Mouse (Mus musculus) forebrain, embryonic 13.5 days (tissue): ENCODE data around the gene Fam83d. TPM values are rescaled to one million over a fixed set of nuclear protein-coding genes. Genes with fewer than 3 reads are reported as not detected.
"Not testable (repeated sequence)": the region's sequence is repeated elsewhere in the genome, so short reads cannot be mapped to it uniquely, and the experiment has no call there.

Experiments used
- ATAC-seq: fragments of 200-750 bp; cut with Nextera tagmentation; 2 replicates; pipeline ENCODE4 v1.8.0; 2017
- H3K27ac ChIP-seq: fragments of 300-500 bp; sonication (generic); 2 replicates; pipeline ENCODE4 v1.5.1; 2015; ENCODE audit warnings: inconsistent platforms, mild to moderate bottlenecking, moderate library complexity
- H3K27me3 ChIP-seq: fragments of 300-500 bp; sonication (generic); 2 replicates; pipeline ENCODE4 v1.6.1; 2015; ENCODE audit warnings: mild to moderate bottlenecking, inconsistent platforms
- H3K36me3 ChIP-seq: fragments of 300-500 bp; sonication (generic); 2 replicates; pipeline ENCODE4 v1.6.1; 2015; ENCODE audit warnings: mild to moderate bottlenecking, inconsistent platforms; ENCODE audit not compliant: poor library complexity, severe bottlenecking
- H3K4me1 ChIP-seq: fragments of 300-500 bp; sonication (generic); 2 replicates; pipeline ENCODE4 v1.6.1; 2015; ENCODE audit warnings: inconsistent platforms
- H3K4me2 ChIP-seq: fragments of 300-500 bp; sonication (generic); 2 replicates; pipeline ENCODE4 v1.6.1; 2015; ENCODE audit warnings: inconsistent platforms, mild to moderate bottlenecking, moderate library complexity
- H3K4me3 ChIP-seq: fragments of 300-500 bp; sonication (generic); 2 replicates; pipeline ENCODE4 v1.5.1; 2015; ENCODE audit warnings: mild to moderate bottlenecking, inconsistent platforms
- H3K9ac ChIP-seq: fragments of 300-500 bp; sonication (generic); 2 replicates; pipeline ENCODE4 v1.6.1; 2015; ENCODE audit warnings: mild to moderate bottlenecking, inconsistent platforms
- H3K9me3 ChIP-seq: fragments of 300-500 bp; sonication (generic); replicated peaks from 2 replicates; pipeline ENCODE4 v1.6.1; 2016; ENCODE audit warnings: inconsistent platforms
- WGBS: fragments of 180-500 bp; shearing (Covaris S2); methylation state at CpG from one replicate; pipeline ENCODE4 v1.1.7; 2015; 5-methylcytosine and 5-hydroxymethylcytosine counted together
- polyA plus RNA-seq: library from polyadenylated mRNA; unstranded; fragments of >200 nt; fragmentation: Nextera tagmentation; extraction: Ambion mirVana; gene quantifications from 2 replicates; pipeline ENCODE4 v1.2.1, GENCODE M21; 2015

Fam83d gene
- polyA plus RNA-seq, 1 experiment from 2014 or later: 38.7 TPM

- 93% methylated on average over 4 of the region's 4 CpGs for WGBS
Measured at GRCm38 (mm10) chr2:158733136-158733535, 34.8 kb upstream of the Fam83d start.

GRCm38 (mm10) chr2:158733914-158734313 is 34.0 kb upstream of the Fam83d start:
- 93% methylated on average over 6 of the region's 6 CpGs for WGBS
- no peaks in the 10 kb centered on the region for H3K27me3 ChIP-seq
- no peaks in the 10 kb centered on the region for H3K9me3 ChIP-seq
- no peaks in the 10 kb centered on the region; the same call in 1 of the 2 replicates for H3K4me1 ChIP-seq
- no peak overlapping the region for H3K27ac ChIP-seq
- no peak overlapping the region for H3K9ac ChIP-seq
- H3K4me2 ChIP-seq: no peak overlapping the region
- no peak overlapping the region for H3K4me3 ChIP-seq
- ATAC-seq: no peak
- no peaks in the 10 kb centered on the region for H3K36me3 ChIP-seq

More at GRCm38 (mm10) chr2:158733136-158733535, 34.8 kb upstream of the Fam83d start:
- no peaks in the 10 kb centered on the region for H3K36me3 ChIP-seq
- no peak overlapping the region for H3K4me3 ChIP-seq
- ATAC-seq: no peak
- H3K27me3 ChIP-seq: no peaks in the 10 kb centered on the region
- no peak overlapping the region for H3K4me2 ChIP-seq
- no peaks in the 10 kb centered on the region for H3K4me1 ChIP-seq
- H3K9me3 ChIP-seq: no peaks in the 10 kb centered on the region
- H3K27ac ChIP-seq: no peak overlapping the region
- H3K9ac ChIP-seq: no peak overlapping the region

- H3K4me3 ChIP-seq: no peak overlapping the region
- no peak overlapping the region for H3K4me2 ChIP-seq
- H3K9ac ChIP-seq: no peak overlapping the region
- H3K4me1 ChIP-seq: no peaks in the 10 kb centered on the region; the same call in 1 of the 2 replicates
- H3K9me3 ChIP-seq: no peaks in the 10 kb centered on the region
- no peak overlapping the region for H3K27ac ChIP-seq
- H3K27me3 ChIP-seq: no peaks in the 10 kb centered on the region
- ATAC-seq: no peak
- WGBS: 80% methylated on average over 7 of the region's 7 CpGs
- H3K36me3 ChIP-seq: no peaks in the 10 kb centered on the region
Measured at GRCm38 (mm10) chr2:158734500-158735152, 33.3 kb upstream of the Fam83d start.

GRCm38 (mm10) chr2:158735340-158735739 is 32.6 kb upstream of the Fam83d start:
- no peaks in the 10 kb centered on the region for H3K9me3 ChIP-seq
- no peaks in the 10 kb centered on the region; the same call in 1 of the 2 replicates for H3K4me1 ChIP-seq
- no peaks in the 10 kb centered on the region for H3K36me3 ChIP-seq
- WGBS: 93% methylated on average over 8 of the region's 8 CpGs
- ATAC-seq: no peak
- H3K27me3 ChIP-seq: no peaks in the 10 kb centered on the region
- no peak overlapping the region for H3K4me3 ChIP-seq
- H3K27ac ChIP-seq: no peak overlapping the region
- H3K9ac ChIP-seq: no peak overlapping the region
- no peak overlapping the region for H3K4me2 ChIP-seq

- H3K4me3 ChIP-seq, H3K4me1 ChIP-seq, H3K36me3 ChIP-seq, H3K27ac ChIP-seq, H3K9me3 ChIP-seq, ATAC-seq, H3K9ac ChIP-seq, H3K4me2 ChIP-seq, H3K27me3 ChIP-seq: not testable (repeated sequence)
- WGBS: 90% methylated on average over 4 of the region's 4 CpGs
Measured at GRCm38 (mm10) chr2:158736247-158736646, 31.6 kb upstream of the Fam83d start.

GRCm38 (mm10) chr2:158738591-158738990 is 29.3 kb upstream of the Fam83d start:
- Histone ChIP-seq H3K4me2 (no peak overlapping the region), H3K27me3 (no peaks in the 10 kb centered on the region), H3K4me1 (no peaks in the 10 kb centered on the region; the same call in 1 of the 2 replicates), H3K9me3 (no peaks in the 10 kb centered on the region; the same call in 1 of the 2 replicates), H3K4me3 (no peak overlapping the region), H3K27ac (no peak overlapping the region), H3K9ac (no peak overlapping the region), H3K36me3 (no peaks in the 10 kb centered on the region)
- no peak for ATAC-seq
- 67% methylated on average over 11 of the region's 11 CpGs for WGBS

- Histone ChIP-seq H3K4me3 (no peak overlapping the region), H3K4me2 (no peak overlapping the region), H3K4me1 (no peaks in the 10 kb centered on the region; the same call in 1 of the 2 replicates), H3K27me3 (no peaks in the 10 kb centered on the region), H3K9me3 (no peaks in the 10 kb centered on the region; the same call in 1 of the 2 replicates), H3K27ac (no peak overlapping the region), H3K9ac (no peak overlapping the region), H3K36me3 (no peaks in the 10 kb centered on the region)
- WGBS: 79% methylated on average over 3 of the region's 3 CpGs
- no peak for ATAC-seq
Measured at GRCm38 (mm10) chr2:158739113-158739512, 28.8 kb upstream of the Fam83d start.

GRCm38 (mm10) chr2:158741011-158741501 is 26.8 kb upstream of the Fam83d start:
- no peak for ATAC-seq
- Histone ChIP-seq H3K27ac (no peak overlapping the region), H3K4me2 (no peak overlapping the region), H3K4me1 (no peaks in the 10 kb centered on the region; the same call in 1 of the 2 replicates), H3K9me3 (no peaks in the 10 kb centered on the region; the same call in 1 of the 2 replicates), H3K27me3 (no peaks in the 10 kb centered on the region), H3K36me3 (no peaks in the 10 kb centered on the region), H3K9ac (no peak overlapping the region), H3K4me3 (no peak overlapping the region)
- 46% methylated on average over 9 of the region's 9 CpGs for WGBS

GRCm38 (mm10) chr2:158742431-158742830 is 25.5 kb upstream of the Fam83d start:
- H3K4me2 ChIP-seq: no peak overlapping the region
- ATAC-seq: no peak
- H3K27me3 ChIP-seq: no peaks in the 10 kb centered on the region
- H3K4me1 ChIP-seq: no peaks in the 10 kb centered on the region; the same call in 1 of the 2 replicates
- H3K36me3 ChIP-seq: no peaks in the 10 kb centered on the region
- no peak overlapping the region for H3K27ac ChIP-seq
- H3K9me3 ChIP-seq: no peaks in the 10 kb centered on the region; the same call in 1 of the 2 replicates
- H3K9ac ChIP-seq: no peak overlapping the region
- WGBS: 77% methylated on average over 5 of the region's 5 CpGs
- H3K4me3 ChIP-seq: no peak overlapping the region

GRCm38 (mm10) chr2:158743518-158744141 is 24.3 kb upstream of the Fam83d start:
- Histone ChIP-seq H3K36me3 (no peaks in the 10 kb centered on the region), H3K4me2 (no peak overlapping the region), H3K9ac (no peak overlapping the region), H3K27me3 (no peaks in the 10 kb centered on the region), H3K4me1 (no peaks in the 10 kb centered on the region; the same call in 1 of the 2 replicates), H3K4me3 (no peak overlapping the region), H3K9me3 (no peaks in the 10 kb centered on the region; the same call in 1 of the 2 replicates), H3K27ac (no peak overlapping the region)
- ATAC-seq: no peak
- WGBS: 89% methylated on average over 11 of the region's 11 CpGs

- peak; percentile 78 for ATAC-seq
- H3K27me3 ChIP-seq: no peaks in the 10 kb centered on the region
- H3K27ac ChIP-seq: no peak overlapping the region
- no peaks in the 10 kb centered on the region for H3K36me3 ChIP-seq
- WGBS: 19% methylated on average over 2 of the region's 2 CpGs
- no peaks in the 10 kb centered on the region; the same call in 1 of the 2 replicates for H3K9me3 ChIP-seq
- H3K4me3 ChIP-seq: no peak overlapping the region
- H3K9ac ChIP-seq: no peak overlapping the region
- no peaks in the 10 kb centered on the region; the same call in 1 of the 2 replicates for H3K4me1 ChIP-seq
- H3K4me2 ChIP-seq: no peak overlapping the region
Measured at GRCm38 (mm10) chr2:158745049-158745482, 22.8 kb upstream of the Fam83d start.

GRCm38 (mm10) chr2:158746164-158746563 is 21.7 kb upstream of the Fam83d start:
- Histone ChIP-seq H3K4me1 (no peaks in the 10 kb centered on the region; the same call in 1 of the 2 replicates), H3K36me3 (no peaks in the 10 kb centered on the region), H3K4me2 (no peak overlapping the region), H3K9ac (no peak overlapping the region), H3K4me3 (no peak overlapping the region), H3K27ac (no peak overlapping the region), H3K27me3 (no peaks in the 10 kb centered on the region), H3K9me3 (no peaks in the 10 kb centered on the region; the same call in 1 of the 2 replicates)
- WGBS: 68% methylated on average over 11 of the region's 11 CpGs
- ATAC-seq: no peak
